Mouse (Mus musculus) brain, embryonic 14.5 days (tissue): ENCODE measurements at regions not wholly inside any gene's neighbourhood (a gene's known extent, or its start where the extent isn't known, plus 50 kb on each side); places are given as distances from the start of the nearest gene placed in this dataset.
"Not testable (repeated sequence)": the region's sequence is repeated elsewhere in the genome, so short reads cannot be mapped to it uniquely, and the experiment has no call there.

Experiments used
- CTCF ChIP-seq: fragments of 200-500 bp; IDR thresholded peaks from 2 replicates; pipeline ENCODE4 v1.5.1; 2012; ENCODE audit warnings: inconsistent platforms, mild to moderate bottlenecking, moderate library complexity, borderline replicate concordance; ENCODE audit not compliant: insufficient read depth, insufficient read length; ENCODE audit errors: extremely low read depth
- POLR2A ChIP-seq: fragments of 200-500 bp; IDR thresholded peaks from 2 replicates; pipeline ENCODE4 v1.6.1; 2012; ENCODE audit warnings: mild to moderate bottlenecking, inconsistent platforms, borderline replicate concordance; ENCODE audit not compliant: poor library complexity, insufficient read depth, insufficient read length, severe bottlenecking; ENCODE audit errors: extremely low read depth

- not testable (repeated sequence) for TF ChIP-seq CTCF, POLR2A
Measured at GRCm38 (mm10) chr19:51296631-51297030, 618.2 kb upstream of the Sorcs1 start.
